Mouse (Mus musculus): ENCODE measurements at regions not wholly inside any gene's neighbourhood (a gene's known extent, or its start where the extent isn't known, plus 50 kb on each side); places are given as distances from the start of the nearest gene placed in this dataset.

GRCm38 (mm10) chr8:18506158-18507022 lies 471.7 kb downstream of the Defb40 start:
- TF ChIP-seq CTCF (conservative IDR thresholded peaks at IDR 0.05; ENCODE audit: low read length) (no peak), POU5F1 (IDR thresholded peaks at IDR 0.05; ENCODE audit: borderline replicate concordance, low read length) (no peak), NANOG (IDR thresholded peaks at IDR 0.05; ENCODE audit: borderline replicate concordance, low read length) (no peak)

All from E14TG2a.4 (cell line).